Mouse (Mus musculus): Measurements from ENCODE around the gene 9130230L23Rik. TPM values are rescaled to one million over a fixed set of nuclear protein-coding genes. Genes with fewer than 3 reads are reported as not detected.

Gene 9130230L23Rik
- polyA plus RNA-seq, 1 experiment from 2014 or later: 0.10 TPM

GRCm38 (mm10) chr5:65941145-65941544 lies 62.9 kb downstream of the 9130230L23Rik start:
- Histone ChIP-seq H3K27me3 (no peaks in the 10 kb centered on the region), H3K27ac (replicated peaks) (no peak overlapping the region), H3K4me2 (no peak overlapping the region), H3K4me3 (no peak overlapping the region), H3K9ac (no peak overlapping the region), H3K9me3 (no peaks in the 10 kb centered on the region), H3K36me3 (no peaks in the 10 kb centered on the region), H3K4me1 (replicated peaks) (no peaks in the 10 kb centered on the region)
- ATAC-seq (ENCODE audit: low read depth): no peak
- WGBS: 70% methylated on average over 4 of the region's 4 CpGs

GRCm38 (mm10) chr5:65937998-65938715 lies 65.9 kb downstream of the 9130230L23Rik start:
- no peak overlapping the region for H3K9ac ChIP-seq

DNA sequence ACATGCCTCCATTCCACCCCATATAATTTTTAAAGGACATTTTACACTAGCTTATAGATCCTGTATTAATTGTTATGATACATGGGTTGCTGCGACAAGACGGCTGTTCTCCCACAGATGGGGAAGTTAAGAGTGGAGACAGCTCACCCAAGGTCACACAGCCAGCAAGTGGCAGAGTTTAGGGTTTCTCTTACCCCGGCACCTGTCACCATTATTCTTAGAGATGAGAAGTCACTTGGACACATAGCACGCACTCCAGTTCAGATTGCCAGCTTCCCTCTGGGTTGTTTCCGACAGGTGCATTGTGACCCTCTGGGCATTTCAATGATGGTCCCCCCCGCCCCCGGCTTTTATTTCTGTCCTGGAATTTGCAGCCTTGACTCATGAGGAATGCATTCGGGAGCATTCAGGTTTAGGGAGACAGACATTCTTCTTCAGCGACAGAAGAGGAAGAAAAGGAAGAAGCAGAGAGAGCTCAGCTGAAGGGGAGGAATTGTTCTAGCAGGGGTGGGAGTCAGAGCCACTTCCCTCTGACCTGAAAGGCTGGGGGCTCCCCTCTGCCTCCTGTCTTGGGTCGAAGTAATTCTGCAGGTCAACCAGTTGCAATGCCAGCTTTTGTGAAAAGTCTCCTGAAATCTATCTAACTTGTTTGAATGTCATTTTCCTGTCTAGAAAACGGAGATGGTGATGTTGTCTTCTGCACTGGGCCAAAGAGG lies 66.9 kb downstream of the 9130230L23Rik start:
- no peak overlapping the region for H3K4me2 ChIP-seq
- no peak for ATAC-seq (ENCODE audit: low read depth)
- H3K27me3 ChIP-seq: no peaks in the 10 kb centered on the region
- H3K9ac ChIP-seq: no peak overlapping the region
- WGBS: 67% methylated on average over 11 of the region's 11 CpGs
- no peaks in the 10 kb centered on the region for H3K9me3 ChIP-seq
- H3K27ac ChIP-seq (replicated peaks): no peak overlapping the region
- no peak overlapping the region for H3K4me3 ChIP-seq
- H3K36me3 ChIP-seq: no peaks in the 10 kb centered on the region
- H3K4me1 ChIP-seq (replicated peaks): no peaks in the 10 kb centered on the region

More at GRCm38 (mm10) chr5:65937998-65938715, 65.9 kb downstream of the 9130230L23Rik start:
- Histone ChIP-seq H3K36me3 (no peaks in the 10 kb centered on the region), H3K4me1 (replicated peaks) (no peaks in the 10 kb centered on the region), H3K9me3 (no peaks in the 10 kb centered on the region), H3K4me3 (no peak overlapping the region), H3K4me2 (no peak overlapping the region), H3K27ac (replicated peaks) (no peak overlapping the region), H3K27me3 (no peaks in the 10 kb centered on the region)
- peak; percentile 76; the same call in 1 of the 2 replicates for ATAC-seq (ENCODE audit: low read depth)
- 59% methylated on average over 9 of the region's 9 CpGs for WGBS

- no peak within 1 kb of the TSS for H3K4me3 ChIP-seq
- H3K27ac ChIP-seq (replicated peaks): no peak within 1 kb of the TSS
- H3K36me3 ChIP-seq: no peaks in the 10 kb centered on the region
- no peak within 1 kb of the TSS for H3K4me2 ChIP-seq
- no peak within 1 kb of the TSS for H3K9ac ChIP-seq
- ATAC-seq (ENCODE audit: low read depth): no peak
- H3K9me3 ChIP-seq: no peaks in the 10 kb centered on the region
- H3K27me3 ChIP-seq: no peaks in the 10 kb centered on the region
- 89% methylated on average over 5 of the region's 5 CpGs for WGBS
- H3K4me1 ChIP-seq (replicated peaks): no peaks in the 10 kb centered on the region
Measured at GRCm38 (mm10) chr5:65934783-65935182, 69.3 kb downstream of the 9130230L23Rik start, which contains the start of gene Chrna9. Gene Chrna9 (plus strand): TSS chr5:65934921.

GRCm38 (mm10) chr5:65933764-65934163 lies 70.3 kb downstream of the 9130230L23Rik start:
- no peak overlapping the region for H3K27ac ChIP-seq (replicated peaks)
- H3K36me3 ChIP-seq: no peaks in the 10 kb centered on the region
- H3K27me3 ChIP-seq: no peaks in the 10 kb centered on the region
- H3K9me3 ChIP-seq: no peaks in the 10 kb centered on the region
- no peak overlapping the region for H3K4me3 ChIP-seq
- H3K4me2 ChIP-seq: no peak overlapping the region
- no peak overlapping the region for H3K9ac ChIP-seq
- ATAC-seq (ENCODE audit: low read depth): no peak
- 88% methylated on average over 2 of the region's 2 CpGs for whole genome bisulfite sequencing
- H3K4me1 ChIP-seq (replicated peaks): no peaks in the 10 kb centered on the region

DNA sequence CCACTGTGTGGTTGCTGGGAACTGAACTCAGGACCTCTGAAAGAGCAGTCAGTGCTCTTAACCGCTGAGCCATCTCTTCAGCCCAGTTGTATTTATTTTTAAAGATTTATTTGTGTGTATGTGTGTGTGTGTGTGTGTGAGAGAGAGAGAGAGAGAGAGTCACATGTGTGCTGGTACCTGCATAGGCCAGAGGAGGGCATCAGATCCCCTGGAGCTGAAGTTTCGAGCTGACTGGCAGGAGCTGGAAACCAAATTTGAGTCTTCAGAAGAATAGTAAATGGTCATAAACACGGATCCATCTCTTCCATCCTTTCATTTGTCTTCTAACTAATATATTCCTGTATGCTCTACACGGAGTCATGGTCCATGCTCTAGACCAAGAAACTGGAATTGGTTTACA lies 70.8 kb downstream of the 9130230L23Rik start:
- Histone ChIP-seq H3K4me3 (no peak overlapping the region), H3K4me1 (replicated peaks) (no peaks in the 10 kb centered on the region), H3K4me2 (no peak overlapping the region), H3K9me3 (no peaks in the 10 kb centered on the region), H3K9ac (no peak overlapping the region), H3K27ac (replicated peaks) (no peak overlapping the region), H3K27me3 (no peaks in the 10 kb centered on the region), H3K36me3 (no peaks in the 10 kb centered on the region)
- no peak for ATAC-seq (ENCODE audit: low read depth)
- WGBS: 90% methylated on average over 4 of the region's 4 CpGs

DNA sequence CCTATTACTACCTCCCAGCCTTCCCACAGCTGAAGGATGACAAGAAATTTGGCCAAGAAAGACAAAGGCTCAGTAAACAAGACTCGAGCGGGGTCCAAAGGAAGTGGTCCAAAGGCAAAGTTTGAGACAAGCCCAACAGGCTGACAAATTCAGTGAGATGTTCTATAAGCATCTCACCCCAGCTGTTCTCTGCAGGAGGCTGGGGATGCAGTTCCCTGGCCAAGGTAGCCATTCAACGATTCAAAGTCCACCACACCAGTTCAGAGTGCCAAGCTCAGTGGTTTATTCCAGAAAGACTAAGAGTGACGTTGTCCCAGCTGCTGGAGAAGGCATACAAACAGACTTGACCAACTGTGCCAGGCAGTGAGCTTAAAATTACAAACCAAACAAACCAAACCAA lies 73.9 kb downstream of the 9130230L23Rik start:
- H3K9me3 ChIP-seq: no peaks in the 10 kb centered on the region
- H3K4me2 ChIP-seq: no peak overlapping the region
- H3K27ac ChIP-seq (replicated peaks): no peak overlapping the region
- no peak overlapping the region for H3K4me3 ChIP-seq
- H3K4me1 ChIP-seq (replicated peaks): no peaks in the 10 kb centered on the region
- no peaks in the 10 kb centered on the region for H3K36me3 ChIP-seq
- H3K27me3 ChIP-seq: no peaks in the 10 kb centered on the region
- ATAC-seq (ENCODE audit: low read depth): no peak
- 82% methylated on average over 4 of the region's 4 CpGs for WGBS
- H3K9ac ChIP-seq: no peak overlapping the region

Small RNA genes within 50 kb of the gene (microRNA-seq; reads per million reads assigned to microRNA genes)
- not detected for gene Gm25952

Other genes with a start within 250 kb of the 9130230L23Rik start
- gene N4bp2, start 240.8 kb downstream of the 9130230L23Rik start, polyA plus RNA-seq (2015; fragmentation: Nextera tagmentation; extraction: Ambion mirVana): 14.9 and 17.4 TPM in 2 replicates
- gene Rhoh, start 143.1 kb downstream of the 9130230L23Rik start, polyA plus RNA-seq (2015; fragmentation: Nextera tagmentation; extraction: Ambion mirVana): 0.45 and 0.47 TPM in 2 replicates
- gene Chrna9, start 69.4 kb downstream of the 9130230L23Rik start, polyA plus RNA-seq (2015; fragmentation: Nextera tagmentation; extraction: Ambion mirVana): not detected in 2 replicates
- gene Rbm47, start 168.8 kb upstream of the 9130230L23Rik start, polyA plus RNA-seq (2015; fragmentation: Nextera tagmentation; extraction: Ambion mirVana): 1.5 and 2.5 TPM in 2 replicates

All from neural tube, embryonic 13.5 days (tissue).